Mouse (Mus musculus) limb, embryonic 13.5 days (tissue): ENCODE measurements at regions not wholly inside any gene's neighbourhood (a gene's known extent, or its start where the extent isn't known, plus 50 kb on each side); places are given as distances from the start of the nearest gene placed in this dataset.

ENCODE experiments used
- ATAC-seq: fragments of 200-750 bp; cut with Nextera tagmentation; 2 replicates; pipeline ENCODE4 v1.8.0; 2017; ENCODE audit warnings: low read depth, moderate number of reproducible peaks, moderate TSS enrichment; ENCODE audit not compliant: low FRiP score
- H3K27ac ChIP-seq: fragments of 300-500 bp; sonication (generic); 2 replicates; pipeline ENCODE4 v1.5.1; 2015; ENCODE audit warnings: inconsistent platforms, mild to moderate bottlenecking, moderate library complexity
- H3K27me3 ChIP-seq: fragments of 300-500 bp; sonication (generic); 2 replicates; pipeline ENCODE4 v1.6.1; 2015; ENCODE audit warnings: mild to moderate bottlenecking, inconsistent platforms
- H3K36me3 ChIP-seq: fragments of 300-500 bp; sonication (generic); 2 replicates; pipeline ENCODE4 v1.6.1; 2015; ENCODE audit warnings: inconsistent platforms, mild to moderate bottlenecking, moderate library complexity
- H3K4me1 ChIP-seq: fragments of 300-500 bp; sonication (generic); 2 replicates; pipeline ENCODE4 v1.6.1; 2015; ENCODE audit warnings: inconsistent platforms
- H3K4me2 ChIP-seq: fragments of 300-500 bp; sonication (generic); replicated peaks from 2 replicates; pipeline ENCODE4 v1.6.1; 2015; ENCODE audit warnings: inconsistent platforms, mild to moderate bottlenecking, moderate library complexity
- H3K4me3 ChIP-seq: fragments of 300-500 bp; sonication (generic); 2 replicates; pipeline ENCODE4 v1.5.1; 2015; ENCODE audit warnings: moderate library complexity, mild to moderate bottlenecking, inconsistent platforms
- H3K9ac ChIP-seq: fragments of 300-500 bp; sonication (generic); 2 replicates; pipeline ENCODE4 v1.6.1; 2015; ENCODE audit warnings: mild to moderate bottlenecking, inconsistent platforms
- H3K9me3 ChIP-seq: fragments of 300-500 bp; sonication (generic); 2 replicates; pipeline ENCODE4 v1.6.1; 2016; ENCODE audit warnings: inconsistent platforms
- WGBS: fragments of 180-500 bp; shearing (Covaris S2); methylation state at CpG from one replicate; pipeline ENCODE4 v1.1.7; 2015; 5-methylcytosine and 5-hydroxymethylcytosine counted together

GRCm38 (mm10) chr19:21033991-21034390, 80.0 kb upstream of the Tmc1 start:
- H3K27me3 ChIP-seq, result no peaks in the 10 kb centered on the region
- 82% methylated on average over 3 of the region's 3 CpGs for WGBS
- no peaks in the 10 kb centered on the region for H3K36me3 ChIP-seq
- H3K27ac ChIP-seq, result no peak overlapping the region
- no peaks in the 10 kb centered on the region for H3K9me3 ChIP-seq
- peaks cover 5% of the 10 kb centered on the region; the same call in 1 of the 2 replicates for H3K4me1 ChIP-seq
- H3K4me2 ChIP-seq, result no peak overlapping the region
- H3K9ac ChIP-seq, result no peak overlapping the region
- ATAC-seq, result no peak
- no peak overlapping the region for H3K4me3 ChIP-seq

- peaks cover 5% of the 10 kb centered on the region; the same call in 1 of the 2 replicates for H3K4me1 ChIP-seq
- no peak overlapping the region for H3K27ac ChIP-seq
- no peaks in the 10 kb centered on the region for H3K36me3 ChIP-seq
- no peaks in the 10 kb centered on the region for H3K9me3 ChIP-seq
- H3K4me3 ChIP-seq, result no peak overlapping the region
- no peak overlapping the region for H3K4me2 ChIP-seq
- no peak overlapping the region for H3K9ac ChIP-seq
- no peaks in the 10 kb centered on the region for H3K27me3 ChIP-seq
- 86% methylated on average over 2 of the region's 2 CpGs for WGBS
- no peak for ATAC-seq
Measured at GRCm38 (mm10) chr19:21032558-21032957, 78.6 kb upstream of the Tmc1 start.

GRCm38 (mm10) chr19:21031768-21032308, 77.8 kb upstream of the Tmc1 start:
- H3K36me3 ChIP-seq, result no peaks in the 10 kb centered on the region
- H3K4me3 ChIP-seq, result no peak overlapping the region
- no peak overlapping the region for H3K9ac ChIP-seq
- H3K9me3 ChIP-seq, result no peaks in the 10 kb centered on the region
- H3K27ac ChIP-seq, result no peak overlapping the region
- 88% methylated on average over 4 of the region's 4 CpGs for WGBS
- no peak overlapping the region for H3K4me2 ChIP-seq
- no peaks in the 10 kb centered on the region for H3K27me3 ChIP-seq
- peaks cover 1% of the 10 kb centered on the region; the same call in 1 of the 2 replicates for H3K4me1 ChIP-seq
- ATAC-seq, result no peak

- H3K4me1 ChIP-seq, result no peaks in the 10 kb centered on the region
- no peak overlapping the region for H3K27ac ChIP-seq
- no peaks in the 10 kb centered on the region for H3K36me3 ChIP-seq
- no peak overlapping the region for H3K9ac ChIP-seq
- H3K27me3 ChIP-seq, result no peaks in the 10 kb centered on the region
- 65% methylated on average over 5 of the region's 5 CpGs for WGBS
- no peak overlapping the region for H3K4me2 ChIP-seq
- no peaks in the 10 kb centered on the region for H3K9me3 ChIP-seq
- H3K4me3 ChIP-seq, result no peak overlapping the region
- no peak for ATAC-seq
Measured at GRCm38 (mm10) chr19:21030971-21031370, 77.0 kb upstream of the Tmc1 start.

- Histone ChIP-seq H3K27me3 (no peaks in the 10 kb centered on the region), H3K36me3 (no peaks in the 10 kb centered on the region), H3K27ac (no peak overlapping the region), H3K4me1 (no peaks in the 10 kb centered on the region), H3K9ac (no peak overlapping the region), H3K4me3 (no peak overlapping the region), H3K4me2 (no peak overlapping the region), H3K9me3 (no peaks in the 10 kb centered on the region)
- 92% methylated on average over 3 of the region's 3 CpGs for WGBS
- no peak for ATAC-seq
Measured at GRCm38 (mm10) chr19:21028981-21029380, 75.0 kb upstream of the Tmc1 start.

- Histone ChIP-seq H3K4me1 (no peaks in the 10 kb centered on the region), H3K27ac (no peak overlapping the region), H3K9me3 (no peaks in the 10 kb centered on the region), H3K4me3 (no peak overlapping the region), H3K4me2 (no peak overlapping the region), H3K36me3 (no peaks in the 10 kb centered on the region), H3K9ac (no peak overlapping the region), H3K27me3 (no peaks in the 10 kb centered on the region)
- WGBS, result 87% methylated on average over 9 of the region's 10 CpGs
- no peak for ATAC-seq
Measured at GRCm38 (mm10) chr19:21012391-21012790, 58.4 kb upstream of the Tmc1 start.

GRCm38 (mm10) chr19:21009607-21010006, 55.6 kb upstream of the Tmc1 start:
- Histone ChIP-seq H3K36me3 (no peaks in the 10 kb centered on the region), H3K4me3 (no peak overlapping the region), H3K27me3 (no peaks in the 10 kb centered on the region), H3K27ac (no peak overlapping the region), H3K9me3 (no peaks in the 10 kb centered on the region), H3K4me1 (no peaks in the 10 kb centered on the region), H3K4me2 (no peak overlapping the region), H3K9ac (no peak overlapping the region)
- 74% methylated on average over 2 of the region's 2 CpGs for WGBS
- no peak for ATAC-seq

GRCm38 (mm10) chr19:21004411-21004810, 50.4 kb upstream of the Tmc1 start:
- Histone ChIP-seq H3K4me3 (no peak overlapping the region), H3K4me2 (no peak overlapping the region), H3K4me1 (no peaks in the 10 kb centered on the region), H3K9ac (no peak overlapping the region), H3K27ac (no peak overlapping the region), H3K9me3 (no peaks in the 10 kb centered on the region), H3K27me3 (no peaks in the 10 kb centered on the region), H3K36me3 (no peaks in the 10 kb centered on the region)
- whole genome bisulfite sequencing, result 78% methylated on average over 2 of the region's 2 CpGs
- no peak for ATAC-seq
